Mouse (Mus musculus) embryonic facial prominence, embryonic 11.5 days (tissue): Measurements from ENCODE around the gene Map4k2. TPM values are rescaled to one million over a fixed set of nuclear protein-coding genes. Genes with fewer than 3 reads are reported as not detected.
A peak's percentile ranks its signal among the peaks of the same experiment; 100 is the strongest.

Experiments
- ATAC-seq: fragments of 200-750 bp; cut with Nextera tagmentation; replicated peaks from 2 replicates; pipeline ENCODE4 v1.8.0; 2017; ENCODE audit warnings: low read depth; ENCODE audit not compliant: insufficient number of reproducible peaks, low FRiP score, low TSS enrichment
- DNase-seq: peaks from one replicate; pipeline ENCODE4 v3.0.0-alpha.2; 2015; ENCODE audit warnings: low spot score
- H3K27ac ChIP-seq: fragments of 300-500 bp; sonication (generic); replicated peaks from 2 replicates; pipeline ENCODE4 v1.5.1; 2014; ENCODE audit warnings: mild to moderate bottlenecking, low read depth, low read length, control low read depth
- H3K27me3 ChIP-seq: fragments of 300-500 bp; sonication (generic); 2 replicates; pipeline ENCODE4 v1.6.1; 2014; ENCODE audit warnings: mild to moderate bottlenecking, low read length, moderate library complexity, mixed read lengths; ENCODE audit not compliant: control insufficient read depth, insufficient read depth
- H3K36me3 ChIP-seq: fragments of 300-500 bp; sonication (generic); replicated peaks from 2 replicates; pipeline ENCODE4 v1.6.1; 2014; ENCODE audit warnings: low read depth, mild to moderate bottlenecking, low read length, moderate library complexity, mixed read lengths; ENCODE audit not compliant: control insufficient read depth, insufficient read depth
- H3K4me1 ChIP-seq: fragments of 300-500 bp; sonication (generic); 2 replicates; pipeline ENCODE4 v1.6.1; 2014; ENCODE audit warnings: low read length, mixed read lengths; ENCODE audit not compliant: control insufficient read depth, insufficient read depth
- H3K4me2 ChIP-seq: fragments of 300-500 bp; sonication (generic); 2 replicates; pipeline ENCODE4 v1.6.1; 2014; ENCODE audit warnings: low read depth, mild to moderate bottlenecking, control low read depth, low read length, moderate library complexity
- H3K4me3 ChIP-seq: fragments of 300-500 bp; sonication (generic); 2 replicates; pipeline ENCODE4 v1.5.1; 2014; ENCODE audit warnings: low read depth, low read length, control low read depth
- H3K9ac ChIP-seq: fragments of 300-500 bp; sonication (generic); replicated peaks from 2 replicates; pipeline ENCODE4 v1.6.1; 2014; ENCODE audit warnings: mild to moderate bottlenecking, control low read depth, low read length
- H3K9me3 ChIP-seq: fragments of 300-500 bp; sonication (generic); replicated peaks from 2 replicates; pipeline ENCODE4 v1.6.1; 2016; ENCODE audit warnings: mild to moderate bottlenecking, low read length, inconsistent platforms, mixed read lengths; ENCODE audit not compliant: control insufficient read depth
- WGBS: fragments of 180-500 bp; shearing (Covaris S2); extraction: QIAGEN DNeasy Blood & Tissue Kit; methylation state at CpG from one replicate; pipeline ENCODE4 v1.1.7; 2014; 5-methylcytosine and 5-hydroxymethylcytosine counted together
- polyA plus RNA-seq: library from polyadenylated mRNA; unstranded; fragments of >200 nt; fragmentation: Nextera tagmentation; extraction: Ambion mirVana; gene quantifications from 2 replicates; pipeline ENCODE4 v1.2.1, GENCODE M21; 2014

The Map4k2 gene
- polyA plus RNA-seq, 1 experiment from 2014 or later: 5.6 TPM

DNA sequence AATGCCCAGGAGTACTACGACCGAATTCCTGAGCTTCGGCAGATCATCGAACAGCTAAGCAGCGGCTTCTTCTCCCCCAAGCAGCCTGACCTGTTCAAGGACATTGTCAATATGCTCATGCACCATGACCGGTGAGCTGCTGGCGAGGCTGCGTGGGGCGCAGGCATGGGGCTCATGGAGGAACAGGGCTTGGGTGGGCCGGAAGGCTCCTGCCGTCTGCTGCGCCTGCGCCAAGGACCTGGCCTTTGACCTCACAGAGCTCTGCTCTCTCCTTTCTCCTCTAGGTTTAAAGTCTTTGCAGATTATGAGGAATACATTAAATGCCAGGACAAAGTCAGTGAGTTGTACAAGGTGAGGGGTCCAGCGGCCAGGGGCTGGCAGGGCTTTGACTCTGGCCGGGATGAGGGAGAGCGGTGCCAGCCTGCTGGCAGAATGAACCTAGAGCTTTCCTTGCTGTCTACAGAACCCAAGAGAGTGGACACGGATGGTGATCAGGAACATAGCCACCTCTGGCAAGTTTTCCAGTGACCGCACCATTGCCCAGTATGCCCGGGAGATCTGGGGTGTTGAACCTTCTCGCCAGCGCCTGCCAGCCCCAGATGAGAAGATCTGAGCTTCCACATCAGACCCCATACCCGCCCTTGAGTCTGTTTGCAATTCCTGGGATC lies 56.8 kb downstream of the Map4k2 start:
- DNase-seq (no peak), ATAC-seq (no peak)
- no peak overlapping the region for H3K27ac ChIP-seq
- no peak overlapping the region for H3K9ac ChIP-seq
- no peak overlapping the region for H3K4me3 ChIP-seq
- H3K36me3 ChIP-seq: no peaks in the 10 kb centered on the region
- WGBS: 83% methylated on average over 22 of the region's 22 CpGs
- no peak overlapping the region for H3K4me2 ChIP-seq
- H3K4me1 ChIP-seq: peaks cover 7% of the 10 kb centered on the region; the same call in 1 of the 2 replicates
- no peaks in the 10 kb centered on the region for H3K9me3 ChIP-seq
- H3K27me3 ChIP-seq: peaks cover 29% of the 10 kb centered on the region

GRCm38 (mm10) chr19:6398447-6399284 lies 57.7 kb downstream of the Map4k2 start:
- ATAC-seq (peak; percentile 34; the same call in 1 of the 2 replicates), DNase-seq (peak; percentile 68)
- H3K4me2 ChIP-seq: peak overlapping the region; percentile 100
- H3K36me3 ChIP-seq: no peaks in the 10 kb centered on the region
- peak overlapping the region; percentile 62 for H3K4me3 ChIP-seq
- H3K27me3 ChIP-seq: peaks cover 29% of the 10 kb centered on the region
- no peaks in the 10 kb centered on the region for H3K9me3 ChIP-seq
- WGBS: under 1% methylated on average over 38 of the region's 39 CpGs
- H3K9ac ChIP-seq: no peak overlapping the region; the same call in 1 of the 2 replicates
- no peak overlapping the region for H3K27ac ChIP-seq
- H3K4me1 ChIP-seq: peaks cover 7% of the 10 kb centered on the region; the same call in 1 of the 2 replicates

- under 1% methylated on average over 69 of the region's 87 CpGs for WGBS
- H3K27me3 ChIP-seq: peaks cover 29% of the 10 kb centered on the region
- no peak within 1 kb of the TSS for H3K27ac ChIP-seq
- H3K9me3 ChIP-seq: no peaks in the 10 kb centered on the region
- peak within 1 kb of the TSS; percentile 62 for H3K4me3 ChIP-seq
- peak within 1 kb of the TSS; percentile 100 for H3K4me2 ChIP-seq
- H3K4me1 ChIP-seq: peaks cover 7% of the 10 kb centered on the region; the same call in 1 of the 2 replicates
- H3K9ac ChIP-seq: peak within 1 kb of the TSS; percentile 70
- no peaks in the 10 kb centered on the region for H3K36me3 ChIP-seq
- DNase-seq: peak; percentile 49
- ATAC-seq: no peak
Measured at GRCm38 (mm10) chr19:6399285-6400095, 58.6 kb downstream of the Map4k2 start, which contains the start of gene Rasgrp2. Rasgrp2 (plus strand) TSS chr19:6399340.

DNA sequence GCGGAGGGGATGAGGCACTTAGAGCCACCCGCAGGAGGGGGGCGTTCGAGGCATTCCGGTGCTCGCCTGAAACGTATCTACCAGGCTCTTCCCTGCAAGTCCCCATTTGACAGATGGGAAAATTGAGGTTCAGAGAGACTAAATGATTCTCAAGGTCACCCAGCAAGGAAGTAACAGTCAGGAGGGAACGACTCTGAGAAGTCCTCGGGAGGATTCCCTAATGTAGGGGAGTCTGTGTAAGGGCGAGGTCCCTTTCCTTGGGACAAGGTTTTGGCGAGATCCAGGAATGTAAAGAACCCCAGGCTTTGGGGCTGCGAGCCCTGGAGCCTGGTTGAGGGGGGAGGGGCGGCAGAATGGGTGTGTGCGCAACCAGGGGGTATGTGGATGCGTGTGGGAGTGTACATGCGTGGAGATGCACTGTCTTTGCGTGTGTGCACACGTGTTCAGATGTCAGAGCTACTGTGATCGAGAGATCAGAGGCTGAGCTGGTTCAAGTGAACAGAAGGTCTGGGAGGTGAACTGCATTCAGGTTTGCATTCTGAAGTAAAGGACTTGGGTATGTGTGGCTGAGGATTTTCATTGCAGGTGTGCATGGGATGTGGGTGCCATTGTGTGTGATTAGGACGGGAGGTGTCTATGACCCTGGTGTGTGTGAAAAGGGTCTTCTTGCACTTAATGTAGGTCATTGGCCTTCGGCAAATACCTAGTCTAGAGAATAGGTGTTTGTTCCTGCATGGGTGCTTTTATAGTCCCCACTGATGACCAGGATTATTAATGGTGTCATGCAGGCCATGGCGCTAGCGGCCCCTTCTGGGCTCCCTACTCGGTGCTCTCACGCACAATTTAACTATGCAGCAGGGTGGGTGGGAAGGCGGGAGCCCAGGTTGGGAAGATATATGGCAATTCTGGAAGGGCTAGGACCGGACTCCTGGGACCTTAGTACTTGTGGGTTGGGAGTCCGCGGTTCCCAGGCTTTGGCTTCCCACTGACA lies 59.5 kb downstream of the Map4k2 start:
- ATAC-seq (no peak; the same call in 1 of the 2 replicates), DNase-seq (no peak)
- Histone ChIP-seq H3K27me3 (peaks cover 29% of the 10 kb centered on the region), H3K9ac (no peak overlapping the region; the same call in 1 of the 2 replicates), H3K27ac (no peak overlapping the region), H3K36me3 (no peaks in the 10 kb centered on the region), H3K4me3 (peak overlapping the region; percentile 62), H3K9me3 (no peaks in the 10 kb centered on the region), H3K4me1 (peaks cover 7% of the 10 kb centered on the region; the same call in 1 of the 2 replicates), H3K4me2 (peak overlapping the region; percentile 100)
- 2% methylated on average over 29 of the region's 29 CpGs for WGBS

DNA sequence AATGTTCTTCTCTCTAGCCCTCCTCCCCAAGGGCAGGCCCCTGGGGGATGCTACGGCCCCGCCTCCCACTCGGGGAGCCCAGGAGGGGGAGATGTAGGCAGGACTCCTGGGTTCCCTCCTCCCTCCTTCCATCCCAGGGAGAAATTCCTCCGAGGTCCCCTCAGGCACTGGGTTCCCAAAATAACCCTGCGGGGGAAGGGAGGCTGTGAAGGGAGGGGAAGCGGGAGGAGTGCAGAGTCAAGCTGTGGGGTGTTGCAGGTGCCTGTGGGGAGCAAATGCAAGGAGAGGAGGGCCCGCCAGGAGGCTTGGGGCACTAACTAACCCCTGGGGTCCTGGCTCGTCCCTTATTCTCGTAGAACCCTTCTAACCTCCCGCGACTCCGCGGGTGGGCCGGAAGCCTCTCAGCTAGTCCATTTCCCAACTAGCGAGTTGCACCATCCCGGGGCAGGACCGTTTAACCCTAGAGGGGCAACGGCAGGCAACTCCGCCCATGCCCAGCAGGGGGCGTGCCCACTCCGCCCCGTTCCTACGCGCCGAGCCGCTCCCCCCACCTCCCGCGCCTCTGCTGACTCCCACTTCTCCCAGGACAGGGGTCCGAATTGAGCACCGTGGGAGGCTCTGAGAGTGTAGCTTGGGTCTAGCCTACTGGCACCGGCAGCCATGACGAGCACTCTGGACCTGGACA lies 60.3 kb downstream of the Map4k2 start:
- Histone ChIP-seq H3K36me3 (no peaks in the 10 kb centered on the region), H3K27ac (no peak overlapping the region), H3K9me3 (no peaks in the 10 kb centered on the region), H3K4me3 (peak overlapping the region; percentile 22), H3K4me2 (peak overlapping the region; percentile 51), H3K27me3 (peaks cover 29% of the 10 kb centered on the region), H3K9ac (no peak overlapping the region), H3K4me1 (peaks cover 7% of the 10 kb centered on the region; the same call in 1 of the 2 replicates)
- ATAC-seq: 0 out of 2 replicates have a peak, but pooled peaks have one; percentile 26
- under 1% methylated on average over 31 of the region's 32 CpGs for WGBS
- DNase-seq: peak; percentile 72

DNA sequence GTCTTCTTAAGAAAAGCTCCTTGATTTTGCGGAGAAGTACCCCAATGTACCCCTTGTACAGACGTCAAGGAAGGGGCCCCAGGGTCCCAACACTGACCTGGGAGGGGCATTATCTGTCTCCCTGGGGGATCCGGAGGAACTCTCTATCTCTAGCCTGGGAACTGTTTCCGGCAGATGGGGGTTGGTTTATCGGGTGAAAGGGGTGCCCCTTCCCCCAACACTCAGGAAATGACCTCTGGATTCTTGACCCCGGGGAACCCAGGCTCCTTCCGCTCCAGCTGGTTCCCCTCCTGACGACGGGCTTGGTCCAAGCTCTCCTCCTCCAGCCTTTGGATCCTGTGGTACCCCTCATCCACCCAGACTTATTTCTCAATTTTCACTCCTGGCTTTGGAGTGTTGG lies 61.0 kb downstream of the Map4k2 start:
- Histone ChIP-seq H3K4me1 (peaks cover 7% of the 10 kb centered on the region; the same call in 1 of the 2 replicates), H3K9ac (no peak overlapping the region), H3K4me3 (no peak overlapping the region; the same call in 1 of the 2 replicates), H3K27ac (no peak overlapping the region), H3K4me2 (no peak overlapping the region; the same call in 1 of the 2 replicates), H3K9me3 (no peaks in the 10 kb centered on the region), H3K27me3 (peaks cover 29% of the 10 kb centered on the region), H3K36me3 (no peaks in the 10 kb centered on the region)
- 8% methylated on average over 9 of the region's 9 CpGs for WGBS
- ATAC-seq: no peak
- DNase-seq: no peak
